Mouse (Mus musculus): ENCODE data around the gene Gm12216.
"Not testable (repeated sequence)": the region's sequence is repeated elsewhere in the genome, so short reads cannot be mapped to it uniquely, and the experiment has no call there.

Gm12216 gene

GRCm38 (mm10) chr11:53873909-53874704 lies 15.1 kb upstream of the Gm12216 start:
- in situ Hi-C loops (cut with MboI, MseI), result loop anchor here (5.0 kb wide), 1 partner anchor 58 kb away; no protein-coding TSS in a partner anchor

- in situ Hi-C loops (cut with MboI, MseI), result loop anchor here (5.0 kb wide), 1 partner anchor 60 kb away; no protein-coding TSS in a partner anchor
These were observed 12.9 kb upstream of the Gm12216 start for GRCm38 (mm10) chr11:53871786-53872507.

- in situ Hi-C loops (cut with MboI, MseI), result no loop called here
These were observed 10.1 kb upstream of the Gm12216 start for GRCm38 (mm10) chr11:53869172-53869571.

GRCm38 (mm10) chr11:53868323-53868722 lies 9.3 kb upstream of the Gm12216 start:
- in situ Hi-C loops (cut with MboI, MseI), result not testable (repeated sequence)

- in situ Hi-C loops (cut with MboI, MseI), result not testable (repeated sequence)
These were observed 5.8 kb upstream of the Gm12216 start for GRCm38 (mm10) chr11:53864724-53865310.

GRCm38 (mm10) chr11:53860944-53861343 lies 1.9 kb upstream of the Gm12216 start:
- in situ Hi-C loops (cut with MboI, MseI), result not testable (repeated sequence)

GRCm38 (mm10) chr11:53858058-53858760 lies 847 bp downstream of the Gm12216 start:
- in situ Hi-C loops (cut with MboI, MseI), result no loop called here

GRCm38 (mm10) chr11:53853665-53854064 lies 5.4 kb downstream of the Gm12216 start:
- in situ Hi-C loops (cut with MboI, MseI), result loop anchor here (5.0 kb wide), 1 partner anchor 106 kb away; no protein-coding TSS in a partner anchor

- in situ Hi-C loops (cut with MboI, MseI), result loop anchor here (5.0 kb wide), 1 partner anchor 104 kb away; no protein-coding TSS in a partner anchor
These were observed 7.3 kb downstream of the Gm12216 start for GRCm38 (mm10) chr11:53851795-53852194.

- in situ Hi-C loops (cut with MboI, MseI), result loop anchor here (5.0 kb wide), 1 partner anchor 102 kb away; no protein-coding TSS in a partner anchor
These were observed 9.3 kb downstream of the Gm12216 start for GRCm38 (mm10) chr11:53849588-53850320.

GRCm38 (mm10) chr11:53845680-53846079 lies 13.4 kb downstream of the Gm12216 start:
- in situ Hi-C loops (cut with MboI, MseI), result no loop called here

GRCm38 (mm10) chr11:53843106-53843505 lies 15.9 kb downstream of the Gm12216 start:
- in situ Hi-C loops (cut with MboI, MseI), result no loop called here

- in situ Hi-C loops (cut with MboI, MseI), result no loop called here
These were observed 16.9 kb downstream of the Gm12216 start for GRCm38 (mm10) chr11:53842161-53842581.

- in situ Hi-C loops (cut with MboI, MseI), result no loop called here
These were observed 17.5 kb downstream of the Gm12216 start for GRCm38 (mm10) chr11:53841514-53841913.

GRCm38 (mm10) chr11:53839663-53840642 lies 19.1 kb downstream of the Gm12216 start:
- in situ Hi-C loops (cut with MboI, MseI), result no loop called here

- in situ Hi-C loops (cut with MboI, MseI), result no loop called here
These were observed 19.9 kb downstream of the Gm12216 start for GRCm38 (mm10) chr11:53839147-53839546.

GRCm38 (mm10) chr11:53837731-53838130 lies 21.3 kb downstream of the Gm12216 start:
- in situ Hi-C loops (cut with MboI, MseI), result no loop called here

GRCm38 (mm10) chr11:53835379-53836010 lies 23.6 kb downstream of the Gm12216 start:
- in situ Hi-C loops (cut with MboI, MseI), result no loop called here

- in situ Hi-C loops (cut with MboI, MseI), result no loop called here
These were observed 33.6 kb downstream of the Gm12216 start for GRCm38 (mm10) chr11:53825409-53825808.

Data from regulatory T cell (primary cell).